Comparison of ENCODE assay signal across 19 mouse cellular contexts in the genomic region with DNA sequence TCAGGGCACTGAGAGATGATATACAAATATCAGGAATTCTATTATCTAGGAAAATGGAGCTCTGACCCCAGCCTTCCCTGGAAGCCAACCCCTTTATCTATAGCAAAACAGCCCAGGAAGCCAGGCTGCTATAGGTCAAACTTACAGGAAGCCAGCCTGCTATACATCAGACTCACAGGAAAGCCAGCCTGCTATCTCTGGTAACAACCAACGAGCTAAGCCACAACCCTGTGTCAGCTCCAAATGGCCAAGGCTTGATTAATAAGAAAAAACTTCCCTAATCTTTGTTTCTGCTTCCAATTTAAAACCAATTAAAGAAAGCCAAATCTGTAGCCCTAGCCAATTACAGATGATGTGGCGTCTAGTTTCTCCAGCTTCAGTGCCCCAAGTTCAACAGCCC.
DNase-seq lines count a peak whose midpoint lies in the region; ATAC-seq lines count a peak whose summit lies in the region.
"Had no signal": no experiment of that assay in that cellular context is flagged by ENCODE, and none has a peak within 500 bp of the region (broad histone marks: within the 10 kb centered on the region; RNA-seq: fewer than 3 reads in every experiment).

No protein-coding gene starts in this region.

- no peak for ATAC-seq in megakaryocyte, adult 5-6 weeks (ENCODE audit: poor library complexity, severe bottlenecking)
- ATAC-seq in liver, embryonic 11.5 days (replicated peaks; ENCODE audit: low FRiP score) = peak; percentile 80
- ATAC-seq in megakaryocyte-erythroid progenitor cell, adult 5-6 weeks (replicated peaks; ENCODE audit: low FRiP score, low TSS enrichment, poor library complexity, severe bottlenecking) = peak; percentile 89
- ATAC-seq: hindbrain, embryonic 16.5 days; midbrain, embryonic 15.5 days had no signal

- no peaks in the 10 kb centered on the region for H3K27me3 ChIP-seq in megakaryocyte, embryonic 14.5 days (replicated peaks)
- H3K27me3 ChIP-seq in liver, embryonic 11.5 days (replicated peaks; ENCODE audit: control insufficient read depth, insufficient read depth, low read length) = no peaks in the 10 kb centered on the region
- H3K27me3 ChIP-seq: CH12.LX; embryonic facial prominence, embryonic 13.5 days; limb, embryonic 13.5 days; midbrain, embryonic 15.5 days had no signal

- DNase-seq in embryo, embryonic 10 days (ENCODE audit: low spot score) = peak; percentile 54
- no peak for DNase-seq in embryo, embryonic 9.5 days (ENCODE audit: extremely low spot score)
- DNase-seq in liver, embryonic 11.5 days (ENCODE audit: low spot score) = no peak
- no peak for DNase-seq in spleen, postnatal 36 days (ENCODE audit: low spot score in 2 of 2)
- DNase-seq in kidney, adult 9 months = no peak
- DNase-seq: cerebellum, adult 9-11 months; heart, adult 18-20 months; kidney, adult 18-20 months; kidney, postnatal 4 days; lung, postnatal 10 days; right cerebral cortex, adult 18-20 months had no signal

- peaks cover 16% of the 10 kb centered on the region for H3K36me3 ChIP-seq in megakaryocyte, embryonic 14.5 days (replicated peaks; ENCODE audit: low read length)
- no peaks in the 10 kb centered on the region for H3K36me3 ChIP-seq in liver, embryonic 11.5 days (ENCODE audit: control insufficient read depth, insufficient read depth, low read length)
- H3K36me3 ChIP-seq: embryonic facial prominence, embryonic 13.5 days; limb, embryonic 13.5 days; midbrain, embryonic 15.5 days had no signal

- no peak overlapping the region for H3K4me2 ChIP-seq in liver, embryonic 11.5 days
- H3K4me2 ChIP-seq: embryonic facial prominence, embryonic 13.5 days; limb, embryonic 13.5 days; midbrain, embryonic 15.5 days had no signal

- peak overlapping the region; percentile 33 for H3K4me3 ChIP-seq in megakaryocyte, embryonic 14.5 days (replicated peaks)
- H3K4me3 ChIP-seq in liver, embryonic 11.5 days (ENCODE audit: low read depth, low read length) = no peak overlapping the region
- H3K4me3 ChIP-seq: embryonic facial prominence, embryonic 13.5 days; limb, embryonic 13.5 days; midbrain, embryonic 15.5 days had no signal

- 0 out of 2 replicates have a peak overlapping the region, but pooled peaks have one; percentile 2 for H3K27ac ChIP-seq in liver, embryonic 11.5 days (ENCODE audit: low read depth, low read length)
- H3K27ac ChIP-seq: embryonic facial prominence, embryonic 13.5 days; limb, embryonic 13.5 days; midbrain, embryonic 15.5 days had no signal

- 16% methylated on average over 2 of the region's 2 CpGs for WGBS in liver, embryonic 11.5 days

- no peak overlapping the region for H3K9ac ChIP-seq in liver, embryonic 11.5 days (ENCODE audit: low read depth, low read length)
- H3K9ac ChIP-seq: embryonic facial prominence, embryonic 13.5 days; limb, embryonic 13.5 days; midbrain, embryonic 15.5 days had no signal

- peaks cover 88% of the 10 kb centered on the region for H3K4me1 ChIP-seq in megakaryocyte, embryonic 14.5 days
- peaks cover 25% of the 10 kb centered on the region for H3K4me1 ChIP-seq in liver, embryonic 11.5 days (replicated peaks; ENCODE audit: control insufficient read depth, insufficient read depth, low read length)
- H3K4me1 ChIP-seq: limb, embryonic 13.5 days; midbrain, embryonic 15.5 days had no signal

- peaks cover 11% of the 10 kb centered on the region for H3K9me3 ChIP-seq in megakaryocyte, embryonic 14.5 days
- no peaks in the 10 kb centered on the region for H3K9me3 ChIP-seq in liver, embryonic 11.5 days (ENCODE audit: control insufficient read depth, low read length)
- H3K9me3 ChIP-seq: embryonic facial prominence, embryonic 13.5 days; limb, embryonic 13.5 days; midbrain, embryonic 15.5 days had no signal
